Mouse (Mus musculus) retina, adult 2 months (tissue): Measurements from ENCODE around the gene Olfr1391.
"Not testable (repeated sequence)": the region's sequence is repeated elsewhere in the genome, so short reads cannot be mapped to it uniquely, and the experiment has no call there.

ENCODE experiments used
- DNase-seq: peaks from one replicate; pipeline ENCODE4 v3.0.0-alpha.2; 2012; ENCODE audit warnings: low read depth, low spot score

Olfr1391 gene

GRCm38 (mm10) chr11:49322442-49322841, at the start of gene Olfr1391:
TSS of gene Olfr1391 (plus strand) at chr11:49322742.
- no peak for DNase-seq

DNA sequence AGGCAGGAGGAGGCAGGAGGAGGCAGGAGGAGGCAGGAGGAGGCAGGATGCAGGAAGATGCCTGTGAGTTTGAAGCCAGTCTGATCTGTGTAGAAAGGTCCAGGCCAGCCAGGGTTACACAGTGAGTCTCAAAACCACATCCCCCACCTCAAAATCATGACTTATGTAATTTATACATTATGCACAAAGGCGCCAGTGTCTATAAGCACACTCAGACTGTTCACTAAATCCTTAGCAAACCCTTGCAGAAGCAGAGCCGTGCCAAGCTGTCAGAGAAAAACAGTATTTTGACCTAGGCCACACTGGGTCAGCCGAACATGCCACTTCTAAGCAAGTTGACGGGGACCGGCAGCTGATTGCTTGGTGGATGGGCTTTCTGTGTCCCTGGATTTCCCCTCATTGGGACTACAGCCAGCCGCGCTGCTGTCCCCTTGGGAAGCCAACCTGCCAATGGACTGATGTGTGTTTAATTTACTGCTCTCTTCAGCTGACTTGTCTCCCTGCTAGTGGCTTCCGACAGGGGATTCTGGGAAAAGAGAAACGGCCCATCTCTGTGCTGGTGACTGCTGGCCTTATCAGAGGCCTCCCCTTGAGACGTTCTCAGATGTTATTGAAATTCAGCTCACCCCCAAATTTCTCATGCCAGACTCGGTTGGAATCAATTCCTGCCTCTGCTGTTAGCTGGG, 48.6 kb upstream of the Olfr1391 start:
- no peak for DNase-seq

- DNase-seq: no peak
These were observed 44.3 kb upstream of the Olfr1391 start, which contains the start of gene Olfr1393 for GRCm38 (mm10) chr11:49278222-49278621. TSS of gene Olfr1393 (plus strand) at chr11:49278304.

DNA sequence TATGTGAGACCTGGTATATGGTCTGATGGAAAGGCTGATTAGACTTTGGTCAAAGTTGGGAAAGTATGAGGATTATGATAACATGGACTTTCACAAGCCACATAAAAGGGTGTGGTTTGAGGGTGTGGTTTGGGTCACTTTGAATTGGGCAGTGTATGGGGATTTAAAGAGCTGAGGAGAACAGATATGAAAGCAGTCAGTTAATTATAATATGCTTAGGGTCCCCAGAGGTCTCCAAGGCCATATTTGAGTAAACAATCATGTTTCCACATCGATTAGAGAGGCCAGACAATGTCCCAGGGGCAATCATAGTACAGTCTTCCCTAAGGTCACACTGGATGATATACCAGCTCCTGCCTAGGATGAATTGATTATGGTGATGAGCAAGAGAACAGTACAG, 37.6 kb upstream of the Olfr1391 start, which contains the start of gene Olfr1392:
TSS of gene Olfr1392 (plus strand) at position 301 of the 400 bp plus-strand sequence.
- not testable (repeated sequence) for DNase-seq

GRCm38 (mm10) chr11:49287251-49287650, 35.3 kb upstream of the Olfr1391 start:
- DNase-seq: no peak

DNA sequence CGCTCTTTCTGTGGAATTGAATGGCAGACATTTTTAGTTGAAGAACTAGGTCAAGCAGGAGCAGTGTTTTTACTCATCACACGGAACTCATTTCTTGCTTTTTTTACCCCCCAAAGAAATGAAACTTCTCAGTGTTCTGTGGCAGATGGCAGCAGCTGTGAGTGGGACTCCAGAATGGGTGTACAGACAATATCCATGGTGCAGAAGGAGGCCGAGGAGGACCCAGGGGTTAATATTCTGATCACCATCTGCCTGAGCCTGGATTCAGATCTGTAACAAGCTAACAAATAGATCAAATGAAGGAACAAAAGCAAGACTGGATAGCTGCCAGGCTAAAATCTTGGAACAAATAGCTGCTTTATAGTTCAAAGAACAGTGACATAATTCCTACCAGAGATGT, 29.8 kb upstream of the Olfr1391 start:
- no peak for DNase-seq

- DNase-seq: no peak
These were observed 18.1 kb upstream of the Olfr1391 start, which contains the start of gene Olfr10 for GRCm38 (mm10) chr11:49304441-49304840. TSS of gene Olfr10 (plus strand) at chr11:49304741.

DNA sequence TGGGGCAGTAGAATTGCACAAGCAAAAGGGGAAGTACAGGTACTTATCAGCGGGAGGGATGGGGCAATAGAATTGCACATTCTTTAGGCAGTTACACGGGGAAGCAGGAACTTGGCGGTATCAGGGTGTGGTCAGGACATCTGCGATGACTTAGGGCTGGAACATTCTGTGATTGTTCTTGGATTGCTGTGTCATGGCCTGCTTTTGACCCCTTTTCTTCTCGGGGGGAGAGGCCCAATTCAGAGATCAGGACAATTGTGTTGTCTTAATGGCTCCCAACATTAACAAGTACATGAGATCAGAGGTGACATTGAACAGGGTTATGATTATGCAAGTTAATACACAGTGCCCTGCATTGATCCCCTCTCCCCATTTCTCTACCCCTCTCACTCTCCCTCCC, 14.0 kb upstream of the Olfr1391 start:
- not testable (repeated sequence) for DNase-seq

DNA sequence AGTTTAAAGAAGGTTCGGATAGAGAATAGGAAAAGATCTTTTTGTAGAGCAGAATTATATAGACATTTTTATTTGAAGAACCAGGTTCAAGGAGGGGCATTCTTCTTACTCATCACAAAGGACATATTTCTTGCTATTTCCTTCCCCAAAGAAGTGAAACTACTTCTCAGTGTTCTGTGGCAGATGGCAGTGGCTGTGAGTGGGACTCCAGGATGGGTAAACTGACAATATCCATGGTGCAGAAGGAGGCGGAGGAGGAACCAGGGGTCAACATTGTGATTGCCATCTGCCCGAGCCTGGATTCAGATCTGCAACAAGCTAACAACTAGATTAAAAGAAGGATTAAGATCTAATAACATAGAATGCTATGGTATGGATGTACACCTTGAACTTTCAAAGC, 4.2 kb downstream of the Olfr1391 start:
- DNase-seq: no peak

GRCm38 (mm10) chr11:49329686-49330085, 7.1 kb downstream of the Olfr1391 start:
- DNase-seq: no peak

GRCm38 (mm10) chr11:49334888-49335287, 12.3 kb downstream of the Olfr1391 start, which contains the start of gene Olfr1390:
TSS of gene Olfr1390 (plus strand) at chr11:49335188.
- no peak for DNase-seq

GRCm38 (mm10) chr11:49337150-49337832, 14.7 kb downstream of the Olfr1391 start:
- no peak for DNase-seq
